Mouse (Mus musculus) urinary bladder, postnatal 10 days (tissue): Measurements from ENCODE around the gene Cxcr2.

Source experiments
- DNase-seq: peaks from one replicate; pipeline ENCODE4 v3.0.0; 2022; ENCODE audit warnings: low spot score

Cxcr2 gene

GRCm38 (mm10) chr1:74153461-74154184, at the start of gene Cxcr2:
Gene Cxcr2, plus strand, starts transcription at chr1:74153989.
- DNase-seq: no peak

GRCm38 (mm10) chr1:74105660-74106059, 48.1 kb upstream of the Cxcr2 start:
- no peak for DNase-seq

- DNase-seq: no peak
Measured at GRCm38 (mm10) chr1:74106214-74106613, 47.6 kb upstream of the Cxcr2 start.

GRCm38 (mm10) chr1:74107931-74108618, 45.7 kb upstream of the Cxcr2 start:
- no peak for DNase-seq

- DNase-seq: no peak
Measured at GRCm38 (mm10) chr1:74109670-74110069, 44.1 kb upstream of the Cxcr2 start.

- DNase-seq: no peak
Measured at GRCm38 (mm10) chr1:74110932-74111695, 42.7 kb upstream of the Cxcr2 start.

- DNase-seq: no peak
Measured at GRCm38 (mm10) chr1:74111696-74112030, 42.1 kb upstream of the Cxcr2 start.

- no peak for DNase-seq
Measured at GRCm38 (mm10) chr1:74113071-74113470, 40.7 kb upstream of the Cxcr2 start.

- no peak for DNase-seq
Measured at GRCm38 (mm10) chr1:74117876-74118275, 35.9 kb upstream of the Cxcr2 start.

GRCm38 (mm10) chr1:74119115-74119514, 34.7 kb upstream of the Cxcr2 start:
- DNase-seq: no peak

- no peak for DNase-seq
Measured at GRCm38 (mm10) chr1:74121138-74121537, 32.7 kb upstream of the Cxcr2 start.

- no peak for DNase-seq
Measured at GRCm38 (mm10) chr1:74121821-74122576, 31.8 kb upstream of the Cxcr2 start.

- DNase-seq: no peak
Measured at GRCm38 (mm10) chr1:74123215-74123614, 30.6 kb upstream of the Cxcr2 start.

- DNase-seq: no peak
Measured at GRCm38 (mm10) chr1:74124021-74124981, 29.5 kb upstream of the Cxcr2 start, which contains the start of gene Tns1. Gene Tns1, minus strand, starts transcription at chr1:74124449.

- no peak for DNase-seq
Measured at GRCm38 (mm10) chr1:74124991-74125552, 28.7 kb upstream of the Cxcr2 start, which contains the start of gene Rufy4. Gene Rufy4, plus strand, starts transcription at chr1:74125541.

GRCm38 (mm10) chr1:74130883-74131659, 22.7 kb upstream of the Cxcr2 start:
- DNase-seq: no peak

GRCm38 (mm10) chr1:74132011-74132410, 21.8 kb upstream of the Cxcr2 start:
- DNase-seq: no peak

- no peak for DNase-seq
Measured at GRCm38 (mm10) chr1:74133954-74134353, 19.8 kb upstream of the Cxcr2 start.

GRCm38 (mm10) chr1:74135326-74135950, 18.4 kb upstream of the Cxcr2 start:
- DNase-seq: no peak
